Mouse (Mus musculus) C2C12 (cell line): ENCODE measurements at regions not wholly inside any gene's neighbourhood (a gene's known extent, or its start where the extent isn't known, plus 50 kb on each side); places are given as distances from the start of the nearest gene placed in this dataset.

Experiments used
- H3K27me3 ChIP-seq: one replicate; pipeline ENCODE4 v1.6.1; 2011; ENCODE audit not compliant: control insufficient read depth, insufficient read depth, insufficient read length
- H3K36me3 ChIP-seq: one replicate; pipeline ENCODE4 v1.6.1; 2011; ENCODE audit not compliant: control insufficient read depth, insufficient read depth
- H3K4me3 ChIP-seq: one replicate; pipeline ENCODE4 v1.5.1; 2011; ENCODE audit warnings: mild to moderate bottlenecking, control low read depth; ENCODE audit not compliant: poor library complexity, insufficient read depth, severe bottlenecking
- H3K79me2 ChIP-seq: one replicate; pipeline ENCODE4 v1.6.1; 2011; ENCODE audit not compliant: control insufficient read depth, insufficient read depth
- H3K79me3 ChIP-seq: one replicate; pipeline ENCODE4 v1.6.1; 2011; ENCODE audit warnings: low read depth, control low read depth
- H3ac ChIP-seq: one replicate; pipeline ENCODE3; 2011; ENCODE audit warnings: low read depth; ENCODE audit not compliant: control insufficient read depth, insufficient read length
- CEBPB ChIP-seq: IDR thresholded peaks from one replicate; pipeline ENCODE4 v1.6.1; 2011; ENCODE audit warnings: low read depth, mild to moderate bottlenecking, control low read depth, moderate library complexity
- FOSL1 ChIP-seq: IDR thresholded peaks from one replicate; pipeline ENCODE4 v1.8.0; 2011; ENCODE audit warnings: mild to moderate bottlenecking, low read length; ENCODE audit not compliant: poor library complexity, insufficient read depth, severe bottlenecking
- MAX ChIP-seq: IDR thresholded peaks from one replicate; pipeline ENCODE4 v1.6.1; 2011; ENCODE audit warnings: mild to moderate bottlenecking, control low read depth
- MYOD1 ChIP-seq: IDR thresholded peaks from one replicate; pipeline ENCODE4 v1.6.1; 2011; ENCODE audit warnings: low read depth; ENCODE audit not compliant: control insufficient read depth, insufficient read length
- MYOG ChIP-seq: IDR thresholded peaks from one replicate; pipeline ENCODE4 v1.6.1; 2011; ENCODE audit not compliant: control insufficient read depth, insufficient read length; ENCODE audit errors: extremely low read depth

DNA sequence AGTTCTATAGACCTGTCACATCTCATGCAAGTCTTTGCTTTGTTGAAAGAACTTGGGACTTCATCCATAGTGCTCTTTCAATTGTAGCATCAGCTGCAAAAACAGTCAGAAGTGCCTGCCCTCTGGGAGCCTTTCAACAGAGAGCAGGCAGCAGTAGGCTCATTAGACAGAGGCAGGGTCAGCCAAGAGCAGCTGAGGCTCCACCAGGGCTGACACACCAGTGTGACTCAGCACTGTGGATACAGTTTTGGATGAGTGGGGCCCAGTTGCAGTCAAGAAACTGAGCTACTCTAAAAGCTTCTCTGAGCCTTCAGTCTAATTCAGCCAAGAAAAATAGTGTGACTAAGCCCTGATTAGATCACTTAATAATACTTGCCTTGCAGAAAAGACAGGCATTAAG lies 326.0 kb upstream of the Arrdc3 start:
- H3K36me3 ChIP-seq: no peaks in the 10 kb centered on the region
- H3ac ChIP-seq: no peak overlapping the region
- H3K27me3 ChIP-seq: no peaks in the 10 kb centered on the region
- no peaks in the 10 kb centered on the region for H3K79me3 ChIP-seq
- H3K79me2 ChIP-seq: no peaks in the 10 kb centered on the region
- peak; percentile 72 for TF ChIP-seq FOSL1
- TF ChIP-seq MAX: no peak
- peak; percentile 90 for TF ChIP-seq MYOD1
- no peak for TF ChIP-seq CEBPB
- no peak for TF ChIP-seq MYOG
- no peak overlapping the region for H3K4me3 ChIP-seq
